Comparison of ENCODE assay signal across 8 mouse cellular contexts in the genomic region with DNA sequence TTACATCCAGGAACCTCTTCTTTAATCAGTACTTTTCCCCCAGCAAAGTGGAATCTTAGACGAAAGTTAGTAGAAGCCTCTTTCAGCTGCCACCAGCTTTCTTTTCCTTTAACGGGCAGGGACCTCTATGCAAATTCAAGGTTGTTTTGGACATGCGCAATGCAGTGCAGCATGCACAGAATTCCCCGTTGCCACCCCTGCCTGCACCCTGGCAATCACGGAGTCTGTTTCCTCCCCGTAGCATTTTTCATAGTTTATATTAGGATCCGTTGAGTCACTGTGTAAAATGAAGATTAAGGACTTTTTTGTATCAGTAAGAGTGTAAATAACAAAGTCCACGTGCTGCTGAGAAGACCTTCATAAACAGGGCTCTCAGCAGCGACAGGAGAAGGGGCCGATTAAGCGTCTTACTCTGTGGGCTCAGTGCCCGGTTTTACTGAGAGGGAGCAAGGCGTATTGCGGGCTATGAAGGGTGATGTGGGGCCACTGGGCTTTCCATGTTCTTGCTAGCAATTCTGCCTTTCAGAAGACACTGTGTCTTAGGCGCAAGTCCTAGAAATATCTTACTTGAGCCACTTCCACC.
DNase-seq lines count a peak whose midpoint lies in the region; ATAC-seq lines count a peak whose summit lies in the region.

No protein-coding gene starts in this region.

- intact Hi-C loops in left cerebral cortex, postnatal 14 days (cut with DNase I), result no loop called here
- intact Hi-C loops in gastrocnemius, postnatal 36 days (cut with DNase I), result no loop called here

- ATAC-seq in cerebellum, adult (ENCODE audit: insufficient number of reproducible peaks, low FRiP score, low TSS enrichment), result peak; percentile 36; the same call in 1 of the 2 replicates

- no peak for DNase-seq in cerebellum, postnatal 4 days (ENCODE audit: low spot score in 2 of 2)
- peak; percentile 3 to 10 for DNase-seq in left cerebral cortex, postnatal 14 days (ENCODE audit: low spot score in 2 of 2)
- no peak for DNase-seq in left cerebral cortex, adult 11 months (ENCODE audit: low spot score)
- DNase-seq in cerebellum, postnatal 14 days, result peak; percentile 38 to 45
- DNase-seq in lung, postnatal 10 days, result peak; percentile 32
- no peak for DNase-seq in gastrocnemius, postnatal 36 days
- DNase-seq in layer of hippocampus, postnatal 25 days (ENCODE audit: extremely low spot score in 1 of 2, low spot score in 1 of 2), result no peak

Comparison
In these comparisons a context has a peak if more than half of its experiments do, and no peak if none do; other contexts are left out.
1. DNase-seq: peak in left cerebral cortex, postnatal 14 days (2 of 2), cerebellum, postnatal 14 days (2 of 2) and lung, postnatal 10 days (single experiment); none in cerebellum, postnatal 4 days (0 of 2), left cerebral cortex, adult 11 months (single experiment), gastrocnemius, postnatal 36 days (0 of 2) and layer of hippocampus, postnatal 25 days (0 of 2).